Mouse (Mus musculus) hindbrain, embryonic 14.5 days (tissue): Measurements from ENCODE around the gene Stk10. TPM values are rescaled to one million over a fixed set of nuclear protein-coding genes. Genes with fewer than 3 reads are reported as not detected.
A peak's percentile ranks its signal among the peaks of the same experiment; 100 is the strongest.

Source experiments
- ATAC-seq: fragments of 200-750 bp; cut with Nextera tagmentation; 2 replicates; pipeline ENCODE4 v1.8.0; 2017; ENCODE audit warnings: moderate number of reproducible peaks, mild to moderate bottlenecking, moderate TSS enrichment, moderate library complexity; ENCODE audit not compliant: low FRiP score
- DNase-seq: peaks from one replicate; pipeline ENCODE4 v3.0.0-alpha.2; 2015; ENCODE audit warnings: low spot score
- H3K27ac ChIP-seq: fragments of 300-500 bp; sonication (generic); 2 replicates; pipeline ENCODE4 v1.5.1; 2014; ENCODE audit warnings: mild to moderate bottlenecking, moderate library complexity
- H3K27me3 ChIP-seq: fragments of 300-500 bp; sonication (generic); 2 replicates; pipeline ENCODE4 v1.6.1; 2014; ENCODE audit warnings: mild to moderate bottlenecking, low read length, mixed read lengths; ENCODE audit not compliant: control insufficient read depth, insufficient read depth
- H3K36me3 ChIP-seq: fragments of 300-500 bp; sonication (generic); replicated peaks from 2 replicates; pipeline ENCODE4 v1.6.1; 2014; ENCODE audit not compliant: control insufficient read depth, insufficient read depth
- H3K4me1 ChIP-seq: fragments of 300-500 bp; sonication (generic); replicated peaks from 2 replicates; pipeline ENCODE4 v1.6.1; 2014; ENCODE audit warnings: antibody characterized with exemption, low read length, mixed read lengths; ENCODE audit not compliant: control insufficient read depth, insufficient read depth
- H3K4me2 ChIP-seq: fragments of 300-500 bp; sonication (generic); replicated peaks from 2 replicates; pipeline ENCODE4 v1.6.1; 2014; ENCODE audit warnings: mild to moderate bottlenecking, moderate library complexity
- H3K4me3 ChIP-seq: fragments of 300-500 bp; sonication (generic); replicated peaks from 2 replicates; pipeline ENCODE4 v1.5.1; 2014; ENCODE audit warnings: mild to moderate bottlenecking, low read length
- H3K9ac ChIP-seq: fragments of 300-500 bp; sonication (generic); 2 replicates; pipeline ENCODE4 v1.6.1; 2014
- H3K9me3 ChIP-seq: fragments of 300-500 bp; sonication (generic); 2 replicates; pipeline ENCODE4 v1.6.1; 2016; ENCODE audit warnings: low read length; ENCODE audit not compliant: control insufficient read depth
- WGBS: fragments of 180-500 bp; shearing (Covaris S2); extraction: QIAGEN DNeasy Blood & Tissue Kit; methylation state at CpG from one replicate; pipeline ENCODE4 v1.1.7; 2014; 5-methylcytosine and 5-hydroxymethylcytosine counted together
- polyA plus RNA-seq: library from polyadenylated mRNA; unstranded; fragments of >200 nt; fragmentation: Nextera tagmentation; extraction: Ambion mirVana; gene quantifications from 2 replicates; pipeline ENCODE4 v1.2.1, GENCODE M21; 2014

The Stk10 gene
- polyA plus RNA-seq = 1.8 and 2.2 TPM in 2 replicates

DNA sequence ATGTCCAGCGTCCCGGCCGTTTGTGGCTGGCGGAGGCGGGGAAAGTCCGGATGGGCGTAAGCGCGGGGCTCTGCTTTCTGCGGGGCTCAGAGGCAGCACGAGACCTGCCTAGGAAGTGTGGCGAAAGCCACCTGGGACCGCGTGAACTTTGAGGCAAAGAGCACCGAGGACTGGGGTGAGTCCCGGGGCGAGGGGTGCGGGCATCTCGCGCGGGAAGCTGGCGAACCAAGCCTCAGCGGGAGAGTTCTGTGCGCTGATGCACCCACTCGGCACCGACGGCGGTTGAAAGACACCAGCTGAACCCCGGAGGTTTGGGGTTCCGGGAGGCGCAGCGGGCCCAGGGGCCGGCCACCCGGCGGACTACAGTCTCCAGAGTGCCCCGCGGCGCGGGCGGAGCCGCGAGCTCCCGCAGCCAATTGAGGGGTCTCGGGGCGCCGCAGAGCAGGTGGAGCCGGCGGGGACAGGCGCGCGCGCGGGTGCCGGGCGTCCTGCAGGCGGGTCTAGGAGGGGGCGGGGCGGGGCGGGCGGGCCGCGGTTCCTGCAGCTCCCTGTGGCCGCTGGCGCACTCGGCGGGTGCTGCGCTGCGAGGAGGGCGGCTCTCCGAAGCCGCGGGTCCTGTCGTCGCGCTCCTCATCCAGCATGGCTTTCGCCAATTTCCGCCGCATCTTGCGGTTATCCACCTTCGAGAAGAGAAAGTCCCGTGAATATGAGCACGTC, at the start of gene Stk10:
Gene Stk10 (plus strand): TSS at position 541 of the 717 bp plus-strand sequence.
- Histone ChIP-seq H3K4me3 (peak within 1 kb of the TSS; percentile 61), H3K4me1 (peaks cover 28% of the 10 kb centered on the region; the same call in 1 of the 2 replicates), H3K36me3 (no peaks in the 10 kb centered on the region), H3K9me3 (no peaks in the 10 kb centered on the region), H3K27ac (no peak within 1 kb of the TSS), H3K4me2 (peak within 1 kb of the TSS; percentile 99), H3K27me3 (peaks cover 21% of the 10 kb centered on the region; the same call in 1 of the 2 replicates), H3K9ac (peak within 1 kb of the TSS; percentile 71)
- under 1% methylated on average over 65 of the region's 82 CpGs for WGBS
- ATAC-seq = peak; percentile 93
- DNase-seq = peak; percentile 76

DNA sequence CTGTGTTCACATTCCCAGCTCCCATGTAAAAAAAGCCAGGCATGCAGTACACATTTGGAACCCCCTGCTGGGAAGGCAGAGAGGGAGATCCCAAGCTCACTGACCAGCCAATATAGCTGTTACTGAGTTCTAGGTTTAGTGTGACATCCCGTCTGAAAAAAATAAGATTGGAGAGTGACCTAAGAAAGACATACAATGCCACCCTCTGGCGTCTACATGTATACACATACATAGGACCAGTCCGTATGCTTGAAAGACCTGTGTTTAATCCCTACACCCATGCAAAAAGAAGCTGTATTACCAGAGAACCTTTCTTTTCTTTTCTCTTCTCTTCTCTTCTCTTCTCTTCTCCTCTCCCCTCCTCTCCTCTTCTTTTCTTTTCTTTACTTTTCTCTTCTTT, 47.8 kb upstream of the Stk10 start:
- Histone ChIP-seq H3K27ac (no peak overlapping the region), H3K27me3 (no peaks in the 10 kb centered on the region), H3K4me2 (no peak overlapping the region), H3K36me3 (no peaks in the 10 kb centered on the region), H3K9me3 (no peaks in the 10 kb centered on the region), H3K9ac (no peak overlapping the region), H3K4me3 (no peak overlapping the region), H3K4me1 (peaks cover 7% of the 10 kb centered on the region; the same call in 1 of the 2 replicates)
- ATAC-seq (no peak), DNase-seq (no peak)
- 74% methylated on average over 3 of the region's 3 CpGs for WGBS

DNA sequence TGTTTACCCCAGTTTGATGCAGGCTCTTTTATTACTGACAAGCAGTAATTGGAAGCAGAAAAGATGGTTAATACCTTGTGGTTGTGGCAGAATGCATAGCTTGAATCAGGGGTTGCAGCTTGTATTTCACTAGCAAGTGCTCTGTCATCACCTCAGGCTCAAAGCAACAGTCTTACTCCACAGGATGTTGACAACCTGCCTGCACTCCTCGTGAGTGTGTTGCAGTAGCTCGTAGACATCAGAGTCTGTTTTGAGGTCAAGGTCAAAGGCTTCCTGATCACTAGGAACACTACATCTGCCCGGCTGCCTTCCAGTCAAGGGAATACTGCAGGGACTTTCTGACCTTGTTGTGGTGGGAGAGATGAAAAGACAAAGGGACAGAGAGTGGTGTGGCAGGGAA, 46.5 kb upstream of the Stk10 start:
- no peak overlapping the region for H3K4me3 ChIP-seq
- no peak for ATAC-seq
- no peaks in the 10 kb centered on the region for H3K9me3 ChIP-seq
- H3K27ac ChIP-seq = no peak overlapping the region
- WGBS = 73% methylated on average over 3 of the region's 3 CpGs
- H3K4me2 ChIP-seq = no peak overlapping the region
- H3K27me3 ChIP-seq = no peaks in the 10 kb centered on the region
- DNase-seq = no peak
- no peak overlapping the region for H3K9ac ChIP-seq
- H3K36me3 ChIP-seq = no peaks in the 10 kb centered on the region
- H3K4me1 ChIP-seq = peaks cover 7% of the 10 kb centered on the region; the same call in 1 of the 2 replicates

DNA sequence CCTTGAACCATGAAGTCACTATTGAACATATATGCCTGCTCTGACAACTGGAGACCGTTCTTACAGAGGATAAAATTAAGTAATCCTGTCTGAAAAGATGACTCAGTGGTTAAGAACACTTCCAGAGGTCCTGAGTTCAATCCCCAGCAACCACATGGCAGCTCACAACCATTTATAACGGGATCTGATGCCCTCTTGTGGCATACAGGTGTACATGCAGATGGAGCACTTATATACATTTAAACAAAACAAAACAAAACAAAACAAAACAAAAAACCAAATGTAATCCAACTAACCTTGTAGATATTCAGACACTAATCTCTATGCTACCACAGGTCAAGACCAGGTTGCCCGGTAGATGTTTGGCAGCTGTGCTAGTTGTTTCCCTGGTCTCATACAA, 45.6 kb upstream of the Stk10 start:
- H3K9me3 ChIP-seq = no peaks in the 10 kb centered on the region
- H3K36me3 ChIP-seq = no peaks in the 10 kb centered on the region
- ATAC-seq (no peak), DNase-seq (no peak)
- H3K4me2 ChIP-seq = no peak overlapping the region
- H3K9ac ChIP-seq = no peak overlapping the region
- H3K27me3 ChIP-seq = no peaks in the 10 kb centered on the region
- H3K4me3 ChIP-seq = no peak overlapping the region
- H3K27ac ChIP-seq = no peak overlapping the region
- WGBS = 92% methylated on average over 3 of the region's 3 CpGs
- H3K4me1 ChIP-seq = peaks cover 7% of the 10 kb centered on the region; the same call in 1 of the 2 replicates

DNA sequence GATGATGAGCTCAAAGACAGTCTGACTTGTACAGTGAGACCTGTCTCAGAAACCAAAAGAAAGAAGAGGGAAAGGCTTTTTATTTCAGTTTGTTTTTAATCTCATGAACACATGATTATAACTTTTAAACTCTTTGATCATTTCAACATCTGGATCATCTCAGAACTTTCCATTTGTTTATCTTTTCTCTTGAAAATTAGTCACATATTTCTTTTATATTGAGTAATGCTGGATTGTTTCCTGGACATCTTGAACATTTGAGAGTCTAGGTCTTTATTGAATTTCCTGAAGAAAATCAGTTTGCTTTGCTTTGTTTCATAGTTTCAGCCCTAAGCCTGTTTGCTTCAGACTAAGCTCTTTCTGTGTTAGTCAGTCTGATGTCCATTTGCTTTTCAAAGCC, 44.8 kb upstream of the Stk10 start:
- no peaks in the 10 kb centered on the region for H3K27me3 ChIP-seq
- no peak overlapping the region for H3K9ac ChIP-seq
- H3K27ac ChIP-seq = no peak overlapping the region
- no peak for DNase-seq
- H3K4me1 ChIP-seq = peaks cover 7% of the 10 kb centered on the region; the same call in 1 of the 2 replicates
- no peaks in the 10 kb centered on the region for H3K9me3 ChIP-seq
- H3K36me3 ChIP-seq = no peaks in the 10 kb centered on the region
- H3K4me3 ChIP-seq = no peak overlapping the region
- ATAC-seq = no peak
- no peak overlapping the region for H3K4me2 ChIP-seq

DNA sequence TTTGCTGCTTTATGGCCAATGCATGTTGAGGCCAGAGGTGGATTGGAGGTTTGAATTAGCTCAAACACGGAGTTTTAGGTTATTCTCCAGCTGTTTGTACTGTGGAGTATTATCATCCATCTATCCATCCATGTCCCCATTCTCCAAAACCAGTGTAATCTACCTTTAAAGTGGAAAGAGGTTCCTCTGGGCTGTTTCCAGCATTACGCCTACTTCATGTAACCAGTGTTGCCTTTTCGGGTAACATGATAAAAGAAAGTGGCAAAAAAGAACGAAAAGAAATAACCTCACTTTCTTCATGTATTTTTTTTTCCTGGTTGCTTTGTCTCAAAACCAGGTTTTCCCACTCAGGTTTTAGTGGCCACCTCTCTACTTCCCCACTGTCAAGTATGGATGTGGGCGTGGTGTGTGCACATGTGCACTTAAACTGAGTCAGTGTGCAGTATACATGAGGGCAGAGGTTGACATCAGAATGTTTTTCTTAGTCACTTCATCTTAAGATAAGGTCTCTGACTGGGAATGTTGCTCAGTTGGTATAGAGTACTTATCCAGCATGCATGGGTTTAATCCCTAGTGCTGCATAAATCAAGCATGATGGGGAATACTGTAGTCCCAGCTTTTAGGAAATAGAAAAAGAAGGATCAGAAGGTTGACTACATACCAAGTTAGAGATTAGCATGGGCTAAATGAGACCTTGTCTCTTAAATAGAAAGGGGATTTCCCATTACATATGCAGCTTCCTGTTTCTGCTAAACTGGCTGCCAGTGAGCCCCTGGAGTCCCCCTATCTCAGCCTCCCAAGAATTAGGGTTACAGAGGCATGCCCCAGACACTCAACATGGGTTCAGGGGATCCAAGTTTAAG, 44.1 kb upstream of the Stk10 start:
- 97% methylated on average over 5 of the region's 5 CpGs for WGBS
- no peak for DNase-seq
- Histone ChIP-seq H3K4me2 (no peak overlapping the region), H3K4me1 (peaks cover 7% of the 10 kb centered on the region; the same call in 1 of the 2 replicates), H3K9me3 (no peaks in the 10 kb centered on the region), H3K27ac (no peak overlapping the region), H3K27me3 (no peaks in the 10 kb centered on the region), H3K4me3 (no peak overlapping the region), H3K9ac (no peak overlapping the region), H3K36me3 (no peaks in the 10 kb centered on the region)
- ATAC-seq = no peak

DNA sequence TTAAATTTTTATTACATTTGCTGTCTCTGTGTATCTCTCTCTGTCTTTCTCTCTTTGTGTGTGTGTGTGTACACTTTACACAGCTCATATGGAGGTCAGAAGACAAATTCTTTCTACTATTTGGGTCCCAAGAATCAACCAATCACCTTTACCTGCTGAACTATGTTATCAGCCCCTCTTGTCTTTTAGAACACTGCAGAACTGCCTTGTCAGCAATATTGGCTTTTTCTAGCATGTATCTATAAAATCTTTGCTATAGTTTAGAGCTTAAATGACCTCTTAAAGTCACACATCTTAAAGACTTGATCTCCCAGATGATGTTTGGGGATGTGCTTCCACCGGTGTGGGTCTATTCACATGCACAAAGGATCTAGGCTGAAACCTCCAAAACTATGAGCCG, 42.0 kb upstream of the Stk10 start:
- ATAC-seq = no peak
- 97% methylated on average over 2 of the region's 2 CpGs for WGBS
- H3K4me2 ChIP-seq = no peak overlapping the region
- no peak for DNase-seq
- no peaks in the 10 kb centered on the region for H3K27me3 ChIP-seq
- peaks cover 7% of the 10 kb centered on the region; the same call in 1 of the 2 replicates for H3K4me1 ChIP-seq
- H3K9me3 ChIP-seq = no peaks in the 10 kb centered on the region
- H3K4me3 ChIP-seq = no peak overlapping the region
- H3K9ac ChIP-seq = no peak overlapping the region
- no peak overlapping the region for H3K27ac ChIP-seq
- H3K36me3 ChIP-seq = no peaks in the 10 kb centered on the region

DNA sequence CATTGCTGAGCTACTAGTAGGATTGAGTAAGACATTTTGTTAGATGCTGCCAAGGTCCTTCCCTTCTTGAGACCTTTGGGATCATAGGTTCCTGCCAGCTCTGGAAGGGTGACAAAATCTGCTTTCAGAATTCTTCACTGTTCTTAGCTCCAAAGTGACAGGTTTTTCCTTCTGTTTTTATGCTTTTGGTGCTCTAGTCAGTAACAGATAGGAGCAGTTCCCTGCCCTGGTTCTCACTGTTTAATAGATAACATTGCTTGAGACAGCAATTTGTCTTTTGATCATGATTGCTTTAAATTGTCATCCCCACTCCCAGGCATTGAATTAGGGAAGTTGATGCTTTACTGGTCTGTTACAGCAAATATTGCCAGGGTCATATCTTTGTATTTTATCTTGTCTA, 39.8 kb upstream of the Stk10 start:
- Histone ChIP-seq H3K27me3 (no peaks in the 10 kb centered on the region), H3K4me1 (peaks cover 7% of the 10 kb centered on the region; the same call in 1 of the 2 replicates), H3K36me3 (no peaks in the 10 kb centered on the region), H3K9me3 (no peaks in the 10 kb centered on the region), H3K27ac (no peak overlapping the region), H3K4me2 (no peak overlapping the region), H3K9ac (no peak overlapping the region), H3K4me3 (no peak overlapping the region)
- DNase-seq = no peak
- no peak for ATAC-seq

DNA sequence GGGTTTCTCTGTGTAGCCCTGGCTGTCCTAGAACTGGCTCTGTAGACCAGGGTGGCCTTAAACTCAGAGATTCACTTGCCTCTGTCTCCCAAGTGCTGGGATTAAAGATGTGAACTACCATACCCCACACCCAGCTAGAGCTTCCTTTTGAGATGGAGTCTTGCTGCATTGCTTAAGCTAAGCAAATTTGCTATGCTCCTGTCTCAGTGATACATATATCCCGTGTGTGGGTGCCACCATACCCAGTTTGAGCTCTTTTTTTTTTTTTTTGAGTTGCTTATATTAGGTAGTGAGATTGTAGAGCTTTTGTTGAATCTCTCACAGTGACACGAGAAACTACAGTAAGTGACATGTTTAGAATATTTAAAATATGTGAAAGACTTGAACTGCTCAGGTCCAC, 37.8 kb upstream of the Stk10 start:
- no peak overlapping the region for H3K4me2 ChIP-seq
- WGBS = 89% methylated on average over 2 of the region's 2 CpGs
- H3K9ac ChIP-seq = no peak overlapping the region
- H3K4me3 ChIP-seq = no peak overlapping the region
- ATAC-seq = no peak
- no peaks in the 10 kb centered on the region for H3K4me1 ChIP-seq
- no peak for DNase-seq
- no peak overlapping the region for H3K27ac ChIP-seq
- H3K36me3 ChIP-seq = peaks cover 11% of the 10 kb centered on the region; the same call in 1 of the 2 replicates
- no peaks in the 10 kb centered on the region for H3K9me3 ChIP-seq
- no peaks in the 10 kb centered on the region for H3K27me3 ChIP-seq
